Mouse (Mus musculus): ENCODE data around the gene Iqcc.

Gene Iqcc

GRCm38 (mm10) chr4:129578466-129578865, 40.4 kb downstream of the Iqcc start, which contains the start of gene Fam167b:
TSS of gene Fam167b (minus strand) at chr4:129578549.
- DNase-seq (ENCODE audit: low read depth, low spot score) = no peak

GRCm38 (mm10) chr4:129577688-129578087, 41.2 kb downstream of the Iqcc start:
- no peak for DNase-seq (ENCODE audit: low read depth, low spot score)

GRCm38 (mm10) chr4:129576863-129577491, 41.9 kb downstream of the Iqcc start:
- DNase-seq (ENCODE audit: low read depth, low spot score) = peak; percentile 63

- DNase-seq (ENCODE audit: low read depth, low spot score) = no peak
These were observed 43.6 kb downstream of the Iqcc start for GRCm38 (mm10) chr4:129575171-129575844.

GRCm38 (mm10) chr4:129573430-129573829, 45.5 kb downstream of the Iqcc start, which contains the start of gene Lck:
TSS of gene Lck (minus strand) at chr4:129573641.
- DNase-seq (ENCODE audit: low read depth, low spot score) = no peak

GRCm38 (mm10) chr4:129573093-129573370, 45.9 kb downstream of the Iqcc start:
- DNase-seq (ENCODE audit: low read depth, low spot score) = no peak

GRCm38 (mm10) chr4:129572236-129573092, 46.4 kb downstream of the Iqcc start:
- no peak for DNase-seq (ENCODE audit: low read depth, low spot score)

- peak; percentile 81 for DNase-seq (ENCODE audit: low read depth, low spot score)
These were observed 47.3 kb downstream of the Iqcc start for GRCm38 (mm10) chr4:129571551-129572084.

GRCm38 (mm10) chr4:129570028-129570427, 48.9 kb downstream of the Iqcc start:
- no peak for DNase-seq (ENCODE audit: low read depth, low spot score)

GRCm38 (mm10) chr4:129568366-129568765, 50.5 kb downstream of the Iqcc start:
- no peak for DNase-seq (ENCODE audit: low read depth, low spot score)

- peak; percentile 21 for DNase-seq (ENCODE audit: low read depth, low spot score)
These were observed 53.8 kb downstream of the Iqcc start for GRCm38 (mm10) chr4:129565139-129565538.
